Mouse (Mus musculus) hematopoietic stem cell, adult 5-6 weeks (primary cell): ENCODE measurements at regions not wholly inside any gene's neighbourhood (a gene's known extent, or its start where the extent isn't known, plus 50 kb on each side); places are given as distances from the start of the nearest gene placed in this dataset.

ENCODE experiments used
- ATAC-seq, 2 experiments: fragments of 125-278 bp in 1 of 2; replicated peaks in 1 of 2; 2 replicates each; pipeline ENCODE4 v1.8.0; 2016 to 2017; ENCODE audit warnings: inconsistent platforms in 2 of 2, mild to moderate bottlenecking in 2 of 2, moderate number of reproducible peaks in 2 of 2, low read depth in 1 of 2, moderate TSS enrichment in 1 of 2; ENCODE audit not compliant: low FRiP score in 2 of 2, poor library complexity in 2 of 2, severe bottlenecking in 2 of 2, insufficient read depth in 1 of 2, low TSS enrichment in 1 of 2

- no peak for ATAC-seq
Measured at GRCm38 (mm10) chr3:56859841-56860240, 441.9 kb downstream of the Tm4sf1 start.

DNA sequence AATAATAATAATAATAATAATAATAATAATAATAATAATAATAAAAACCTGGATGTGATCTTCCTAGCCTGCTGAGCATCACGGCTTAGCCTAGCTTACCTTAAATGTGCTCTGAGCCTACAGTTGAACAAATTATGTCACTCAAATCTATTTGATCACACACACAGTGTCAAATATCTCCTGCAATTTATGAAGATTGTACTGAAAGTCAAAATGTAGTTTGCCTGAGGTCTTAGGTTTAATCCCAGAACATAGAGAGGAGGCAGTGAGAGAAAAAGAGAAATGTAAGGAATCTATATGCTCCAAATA is 456.4 kb downstream of the Tm4sf1 start:
- no peak for ATAC-seq

- ATAC-seq: no peak
Measured at GRCm38 (mm10) chr3:56844681-56845461, 456.9 kb downstream of the Tm4sf1 start.

DNA sequence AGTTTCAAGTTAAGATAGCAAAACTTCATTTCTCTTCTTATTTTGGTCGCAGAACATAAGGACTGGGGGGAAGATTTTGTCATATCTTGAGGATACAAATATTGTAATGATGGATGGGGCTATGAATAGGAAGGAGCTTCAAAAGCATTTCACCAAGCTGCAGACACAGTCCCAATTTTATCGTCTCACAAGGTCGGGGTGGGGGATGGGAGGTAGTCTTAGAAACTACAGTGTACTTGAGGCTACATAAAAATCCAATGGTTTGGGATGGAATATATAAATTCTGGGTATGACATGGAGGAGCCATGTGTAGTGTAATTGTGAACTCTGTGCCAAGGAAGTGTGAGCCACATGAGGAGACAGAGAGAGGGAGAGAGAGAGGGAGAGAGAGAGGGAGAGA is 464.6 kb downstream of the Tm4sf1 start:
- no peak for ATAC-seq

DNA sequence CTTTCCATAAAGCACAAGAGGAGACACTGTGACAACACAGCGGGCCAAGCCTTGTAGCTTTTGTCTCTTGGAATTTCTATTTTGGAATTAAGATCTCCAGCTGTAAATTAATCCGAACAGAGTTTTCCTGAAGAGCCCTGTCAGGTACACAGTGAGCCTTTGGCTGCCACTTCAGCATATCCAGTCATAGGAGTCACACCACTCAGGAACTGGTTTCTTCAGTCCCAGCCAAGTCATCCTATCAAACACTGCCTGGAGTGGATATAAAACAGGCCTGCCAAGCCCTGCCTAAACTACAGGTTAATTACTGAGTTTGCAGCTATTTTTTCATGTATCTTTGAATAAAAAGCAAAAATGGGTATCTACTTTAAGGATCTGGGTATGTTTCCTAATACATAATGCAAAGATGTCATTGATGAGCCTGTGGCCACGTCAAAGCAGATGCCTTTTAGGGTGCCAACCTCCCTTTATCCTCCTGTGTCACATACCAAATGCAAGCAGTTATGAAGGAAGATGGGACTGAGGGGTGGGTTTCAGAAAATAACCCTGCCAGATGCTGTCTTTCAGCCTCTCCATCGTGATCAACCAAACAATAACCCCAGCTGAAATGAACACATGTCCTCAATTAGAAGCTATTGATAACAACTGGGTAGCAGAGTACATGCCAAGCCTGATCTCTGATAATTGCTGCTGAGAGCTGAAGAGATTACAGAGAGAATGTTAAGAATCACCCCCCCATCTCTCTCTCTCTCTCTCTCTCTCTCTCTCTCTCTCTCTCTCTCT is 471.3 kb downstream of the Tm4sf1 start:
- no peak for ATAC-seq

- ATAC-seq: no peak
Measured at GRCm38 (mm10) chr3:56824157-56824556, 477.6 kb downstream of the Tm4sf1 start.

- ATAC-seq: no peak
Measured at GRCm38 (mm10) chr3:56810548-56811071, 491.2 kb downstream of the Tm4sf1 start.

DNA sequence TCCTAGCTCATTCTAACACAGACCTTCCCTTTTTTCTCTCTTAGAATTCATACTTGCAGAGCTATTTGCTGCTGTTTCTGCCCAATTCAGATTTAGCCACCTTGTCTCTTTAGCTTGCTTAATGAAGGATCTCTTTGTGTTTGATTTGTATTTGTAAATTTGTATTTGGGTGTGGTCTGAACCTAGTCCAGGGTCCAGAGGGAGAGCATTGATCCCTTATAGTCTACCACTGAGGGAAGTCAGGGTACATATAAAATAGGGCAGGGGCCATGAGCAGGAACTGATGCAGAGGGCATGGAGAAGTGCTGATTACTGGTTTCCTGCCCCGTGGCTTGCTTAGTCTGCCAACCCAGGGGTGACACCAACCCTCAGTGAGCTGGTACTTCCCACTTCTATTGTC is 508.7 kb downstream of the Tm4sf1 start:
- no peak for ATAC-seq

DNA sequence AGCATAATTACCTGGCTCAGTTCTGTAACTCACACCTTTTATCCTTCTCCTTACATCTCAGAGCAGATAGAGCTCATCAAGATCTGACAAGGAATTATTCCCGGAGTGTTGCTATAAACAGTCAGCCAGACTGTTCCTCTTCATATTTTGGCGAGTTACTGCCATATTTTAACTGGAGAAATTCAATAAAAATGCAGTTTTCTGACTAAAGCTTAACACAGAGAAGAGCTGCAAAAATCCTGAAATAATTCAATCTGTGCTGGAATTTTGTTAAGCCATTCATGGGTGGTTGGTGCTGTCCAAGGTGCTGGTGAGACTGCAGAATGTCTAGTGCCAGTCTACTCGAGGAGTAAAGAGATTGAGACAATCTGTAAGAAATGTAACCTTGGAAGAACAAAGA is 512.6 kb downstream of the Tm4sf1 start:
- ATAC-seq: no peak

DNA sequence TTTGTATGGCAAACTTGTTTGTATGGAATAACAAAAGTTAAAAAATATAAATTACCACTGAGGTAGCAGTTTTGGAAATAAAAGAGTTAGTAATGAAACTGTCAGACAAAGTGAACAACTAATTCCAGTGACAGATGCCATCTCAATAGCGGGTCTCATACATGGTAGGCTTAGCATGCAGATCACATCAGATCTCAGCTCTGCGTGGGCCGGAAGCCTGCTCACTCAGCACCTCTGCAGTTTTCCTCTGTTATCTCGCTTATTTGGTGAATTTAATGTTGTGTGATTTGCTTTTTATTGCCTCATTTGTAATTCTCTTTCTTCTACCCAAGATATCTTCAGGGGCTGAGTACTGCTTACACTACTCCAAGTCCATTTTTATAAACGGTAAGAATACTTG is 527.9 kb downstream of the Tm4sf1 start:
- no peak for ATAC-seq

DNA sequence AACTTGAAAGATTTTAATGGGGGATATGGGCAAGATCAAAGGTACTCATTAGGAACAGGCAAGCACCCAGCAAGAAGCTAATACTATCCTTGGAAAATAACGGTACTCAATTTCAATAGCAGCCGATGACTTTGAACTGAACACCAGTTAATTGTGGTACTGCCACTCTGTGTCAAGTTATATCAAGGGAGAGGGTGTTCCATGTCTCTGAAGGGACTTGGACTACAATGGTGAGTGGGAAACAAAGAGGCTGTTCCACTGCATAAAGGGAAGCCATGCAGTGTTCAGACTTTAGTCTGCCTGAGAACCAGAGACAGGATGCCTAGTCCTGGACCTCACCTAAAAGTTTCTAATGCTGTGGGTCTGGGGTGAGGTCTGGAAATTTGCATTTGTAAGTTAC is 531.6 kb downstream of the Tm4sf1 start:
- no peak for ATAC-seq

GRCm38 (mm10) chr3:56767133-56767532 is 534.7 kb downstream of the Tm4sf1 start:
- ATAC-seq: no peak

DNA sequence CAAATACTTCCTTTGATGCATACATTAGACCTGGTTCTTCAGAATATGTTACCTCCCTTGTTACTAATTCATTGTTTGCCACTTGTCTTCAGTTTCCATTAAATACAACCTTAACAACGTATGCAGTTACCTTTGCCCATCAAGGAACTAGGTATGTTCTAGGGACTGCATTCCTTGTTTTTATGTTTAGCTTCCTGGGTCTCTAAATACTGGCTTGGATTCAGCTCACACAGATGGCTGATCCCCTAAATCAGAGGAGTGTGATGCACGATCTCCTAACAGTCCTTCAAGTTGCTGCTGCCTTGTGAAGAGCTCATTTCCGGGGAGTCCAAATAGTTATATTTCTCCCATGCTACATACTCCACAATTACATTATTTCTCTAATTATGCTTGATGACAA is 537.5 kb downstream of the Tm4sf1 start:
- ATAC-seq: no peak

DNA sequence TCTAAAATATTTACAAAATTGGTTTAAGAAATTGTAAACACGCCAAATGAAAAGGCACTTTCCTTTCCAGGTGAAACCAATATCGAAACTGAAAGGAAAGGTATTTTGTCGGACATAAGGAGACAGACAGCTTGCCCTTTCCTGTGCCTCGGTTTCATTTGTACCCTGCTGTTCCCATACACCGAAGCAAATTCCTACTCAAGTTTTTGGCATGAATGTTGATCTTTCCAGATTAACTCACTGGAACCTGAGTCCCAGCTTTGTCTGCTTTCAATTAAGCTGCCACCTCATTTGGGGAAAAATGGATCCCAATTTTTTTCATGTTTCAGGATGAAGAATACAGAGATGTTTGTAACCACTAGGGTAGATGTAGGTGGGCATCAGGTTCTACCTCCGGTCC is 537.9 kb downstream of the Tm4sf1 start:
- no peak for ATAC-seq

- ATAC-seq: peak; percentile 75 to 83
Measured at GRCm38 (mm10) chr3:56753654-56754053, 548.1 kb downstream of the Tm4sf1 start.

- no peak for ATAC-seq
Measured at GRCm38 (mm10) chr3:56751926-56752325, 549.9 kb downstream of the Tm4sf1 start.

GRCm38 (mm10) chr3:56740902-56741301 is 557.4 kb upstream of the Nbea start:
- ATAC-seq: no peak

- ATAC-seq: no peak
Measured at GRCm38 (mm10) chr3:56739451-56739850, 556.0 kb upstream of the Nbea start.

GRCm38 (mm10) chr3:56730849-56731248 is 547.3 kb upstream of the Nbea start:
- ATAC-seq: no peak
